Mouse (Mus musculus) lung, postnatal 4 days (tissue): ENCODE measurements at regions not wholly inside any gene's neighbourhood (a gene's known extent, or its start where the extent isn't known, plus 50 kb on each side); places are given as distances from the start of the nearest gene placed in this dataset.
A peak's percentile ranks its signal among the peaks of the same experiment; 100 is the strongest.
"Not testable (repeated sequence)": the region's sequence is repeated elsewhere in the genome, so short reads cannot be mapped to it uniquely, and the experiment has no call there.

Source experiments
- DNase-seq, 2 experiments: peaks; one replicate each; pipeline ENCODE4 v3.0.0; 2021

DNA sequence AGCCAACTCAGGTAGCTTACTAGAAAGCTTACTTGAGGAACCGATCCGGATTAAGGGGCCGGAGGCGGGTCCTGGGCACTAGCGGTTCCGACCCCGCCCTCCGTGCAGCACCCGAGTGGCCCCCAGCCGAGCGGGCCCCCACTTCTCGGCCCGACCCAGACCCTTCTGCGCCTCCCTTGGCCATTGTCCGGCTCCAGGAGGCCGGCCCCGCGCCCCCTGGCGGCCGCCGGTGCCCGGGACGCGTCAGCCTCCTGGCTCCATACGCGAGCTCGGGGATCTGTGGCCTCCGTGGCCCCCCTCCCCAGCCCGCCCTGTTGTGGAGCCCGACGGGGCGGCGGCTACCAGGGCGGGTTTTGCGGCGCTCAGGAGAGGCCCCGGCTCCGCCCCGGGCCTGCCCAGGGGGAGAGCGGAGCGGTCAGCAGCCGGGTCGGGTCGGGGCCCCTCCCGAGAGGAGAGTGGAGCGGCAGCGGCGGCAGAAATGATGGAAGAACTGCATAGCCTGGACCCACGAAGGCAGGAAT, 94.3 kb upstream of the Zfp986 start:
- peak; percentile 34 to 56 for DNase-seq

DNA sequence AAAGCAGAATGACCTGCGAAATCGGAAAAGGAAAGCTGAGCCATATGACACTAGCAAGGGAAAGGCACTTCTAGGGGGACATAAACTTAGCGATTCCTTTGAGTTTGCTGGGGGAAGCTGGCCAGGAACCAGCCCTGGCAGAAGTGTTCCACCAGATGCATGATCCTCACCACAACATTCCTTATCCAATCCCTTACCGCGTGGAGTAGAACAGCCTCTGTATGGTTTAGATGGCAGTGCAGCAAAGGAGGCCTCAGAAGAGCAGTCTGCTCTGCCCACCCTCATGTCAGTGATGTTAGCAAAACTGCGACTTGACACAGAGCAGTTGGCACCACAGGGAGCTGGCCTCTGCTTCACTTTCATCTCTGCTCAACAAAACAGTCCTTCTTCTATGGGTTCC, 93.7 kb upstream of the Zfp986 start:
- not testable (repeated sequence) for DNase-seq

DNA sequence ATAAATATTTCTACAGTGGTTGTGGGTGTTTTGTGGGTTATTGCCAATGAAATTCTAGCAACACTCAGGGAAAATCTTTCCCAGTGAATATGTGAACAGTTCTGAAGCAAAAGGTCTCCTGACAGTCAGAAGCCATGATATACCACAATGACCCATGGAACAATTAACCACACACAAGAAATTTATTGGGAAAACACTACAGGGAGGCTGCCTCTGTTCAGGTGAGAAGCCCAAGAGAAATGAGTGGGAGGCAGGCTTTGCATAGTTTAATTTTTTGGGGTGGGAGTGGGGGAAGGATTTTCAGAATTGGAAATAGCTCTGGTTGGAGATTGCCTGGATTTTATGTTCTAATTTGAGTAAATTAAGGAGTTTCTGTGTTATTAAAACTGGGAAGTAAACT, 92.1 kb upstream of the Zfp986 start:
- DNase-seq, result not testable (repeated sequence)

DNA sequence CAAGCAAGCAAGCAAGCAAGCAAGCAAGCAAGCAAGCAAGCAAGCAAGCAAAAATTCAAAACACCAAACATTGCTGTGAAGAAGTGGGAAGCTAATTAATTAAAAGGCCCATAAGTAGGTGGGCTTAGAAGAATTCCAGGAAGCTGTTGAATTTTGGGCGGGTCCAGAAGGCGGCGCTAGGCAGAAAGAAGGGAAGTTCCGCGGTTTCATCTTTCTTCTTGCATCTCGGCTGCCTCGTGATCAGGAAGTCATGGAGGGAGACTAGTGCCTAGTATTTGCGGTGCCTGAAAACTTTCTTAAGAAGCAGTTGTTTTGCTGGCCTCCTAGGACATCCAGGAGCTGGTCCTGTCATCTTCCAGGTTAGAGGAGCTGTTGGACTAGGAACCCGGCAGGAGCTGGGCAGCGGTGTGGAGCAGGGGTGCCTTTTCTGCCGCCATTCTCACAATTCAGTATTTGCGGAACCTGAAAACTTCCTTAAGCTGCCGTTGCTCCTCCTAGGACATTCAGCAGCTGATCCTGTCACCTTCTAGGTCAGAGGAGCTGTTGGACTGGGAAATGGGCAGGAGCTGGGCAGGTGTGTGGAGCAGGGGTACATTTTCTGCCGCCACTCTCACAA, 87.2 kb upstream of the Zfp986 start:
- DNase-seq, result not testable (repeated sequence)

DNA sequence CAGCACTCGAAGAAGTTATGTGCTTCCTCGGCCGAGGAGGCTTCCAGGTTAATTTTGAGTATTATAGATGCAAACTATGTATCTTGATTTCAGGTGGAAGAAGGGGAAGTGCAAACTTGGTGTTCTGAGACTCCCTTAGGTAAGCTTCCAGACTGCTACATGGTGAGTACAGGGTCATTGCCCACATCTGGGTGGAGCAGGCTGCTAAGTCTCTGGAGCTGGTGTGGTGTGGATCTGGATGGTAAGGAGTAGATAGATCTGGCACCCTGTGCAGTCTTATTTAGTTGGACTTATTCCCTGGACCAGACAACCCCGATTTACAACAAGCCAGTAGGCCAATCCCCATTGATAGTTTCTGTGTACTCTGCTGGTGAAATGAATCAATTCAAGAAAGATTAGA, 53.9 kb upstream of the Zfp986 start:
- not testable (repeated sequence) for DNase-seq
